ENCODE assay signal across 28 mouse cellular contexts in genomic region chr12:98343653-98344052, GRCm38 (mm10).
DNase-seq lines count a peak whose midpoint lies in the region; TF ChIP-seq lines count a peak whose summit lies in the region.
"Had no signal": no experiment of that assay in that cellular context is flagged by ENCODE, and none has a peak within 500 bp of the region (broad histone marks: within the 10 kb centered on the region; RNA-seq: fewer than 3 reads in every experiment).

No protein-coding gene starts in this region.

- TF ChIP-seq CTCF in CH12.LX (conservative IDR thresholded peaks at IDR 0.05 in 1 of 2, IDR thresholded peaks at IDR 0.05 in 1 of 2; ENCODE audit: low read depth in 2 of 2, low read length in 2 of 2): no peak
- no peak for TF ChIP-seq CTCF in gastrocnemius, adult 2 months (IDR thresholded peaks at IDR 0.05)

- H3K4me3 ChIP-seq in CH12.LX (replicated peaks in 1 of 3; ENCODE audit: low read depth in 2 of 3, low read length in 2 of 3, poor library complexity in 1 of 3): no peak overlapping the region
- H3K4me3 ChIP-seq in gastrocnemius, adult 2 months: no peak overlapping the region
- H3K4me3 ChIP-seq: embryonic facial prominence, embryonic 10.5 days; embryonic facial prominence, embryonic 15.5 days; forebrain, embryonic 12.5 days; heart, embryonic 10.5 days; heart, embryonic 15.5 days; limb, embryonic 12.5 days; liver, embryonic 15.5 days; midbrain, embryonic 10.5 days; midbrain, embryonic 15.5 days; neural tube, embryonic 15.5 days had no signal

- intact Hi-C loops in left cerebral cortex, postnatal 14 days (cut with DNase I): no loop called here
- intact Hi-C loops in gastrocnemius, adult 2 months (cut with DNase I): no loop called here

- dilution Hi-C loops in CH12.LX (cut with MboI; ENCODE audit: extremely low pct_ligation_motif_present, extremely low pct_unique_long_range_greater_than_20kb, low sequenced_read_pairs): no loop called here

- TF ChIP-seq POLR2A in CH12.LX (IDR thresholded peaks at IDR 0.05; ENCODE audit: low read depth, low read length): no peak

- no peaks in the 10 kb centered on the region for H3K27me3 ChIP-seq in CH12.LX (replicated peaks)
- H3K27me3 ChIP-seq: embryonic facial prominence, embryonic 15.5 days; forebrain, embryonic 12.5 days; heart, embryonic 15.5 days; limb, embryonic 12.5 days; liver, embryonic 15.5 days; midbrain, embryonic 15.5 days; neural tube, embryonic 15.5 days had no signal

- no peak for TF ChIP-seq EP300 in CH12.LX (IDR thresholded peaks at IDR 0.05; ENCODE audit: low read length)

- H3K4me1 ChIP-seq in CH12.LX (ENCODE audit: control insufficient read depth in 1 of 2, insufficient read depth in 2 of 2): peaks cover 5 to 35% of the 10 kb centered on the region in 2 experiments
- H3K4me1 ChIP-seq: embryonic facial prominence, embryonic 10.5 days; embryonic facial prominence, embryonic 15.5 days; forebrain, embryonic 12.5 days; heart, embryonic 10.5 days; heart, embryonic 15.5 days; limb, embryonic 12.5 days; liver, embryonic 15.5 days; midbrain, embryonic 10.5 days; midbrain, embryonic 15.5 days; neural tube, embryonic 15.5 days had no signal

- in situ Hi-C loops in CH12.LX (cut with MboI; ENCODE audit: low pct_ligation_motif_present, low pct_unique_long_range_greater_than_20kb, low sequenced_read_pairs): no loop called here

- H3K9ac ChIP-seq in CH12.LX (ENCODE audit: insufficient read depth, low read depth): no peak overlapping the region
- H3K9ac ChIP-seq: embryonic facial prominence, embryonic 15.5 days; forebrain, embryonic 12.5 days; heart, embryonic 15.5 days; limb, embryonic 12.5 days; liver, embryonic 15.5 days; lung, embryonic 14.5 days; midbrain, embryonic 15.5 days; neural tube, embryonic 15.5 days had no signal

- no peak for TF ChIP-seq RAD21 in CH12.LX (IDR thresholded peaks at IDR 0.05; ENCODE audit: low read depth, low read length)

- no peak overlapping the region for H3K27ac ChIP-seq in CH12.LX (ENCODE audit: insufficient read depth, low read depth)
- H3K27ac ChIP-seq in gastrocnemius, adult 2 months: no peak overlapping the region
- H3K27ac ChIP-seq: embryonic facial prominence, embryonic 10.5 days; embryonic facial prominence, embryonic 15.5 days; forebrain, embryonic 12.5 days; heart, embryonic 10.5 days; heart, embryonic 15.5 days; kidney, postnatal 0 days; limb, embryonic 12.5 days; liver, embryonic 15.5 days; midbrain, embryonic 10.5 days; midbrain, embryonic 15.5 days; neural tube, embryonic 15.5 days had no signal

- H3K9me3 ChIP-seq in CH12.LX (replicated peaks; ENCODE audit: low read length): no peaks in the 10 kb centered on the region
- H3K9me3 ChIP-seq: embryonic facial prominence, embryonic 10.5 days; embryonic facial prominence, embryonic 15.5 days; forebrain, embryonic 12.5 days; heart, embryonic 10.5 days; heart, embryonic 15.5 days; limb, embryonic 12.5 days; liver, embryonic 15.5 days; midbrain, embryonic 10.5 days; midbrain, embryonic 15.5 days; neural tube, embryonic 15.5 days had no signal

- peak; percentile 63 for DNase-seq in heart, adult 11 months
- DNase-seq in heart, adult 9 months (ENCODE audit: low spot score in 2 of 2): no peak
- DNase-seq in CH12.LX (ENCODE audit: extremely low read depth): no peak
- peak; percentile 30 to 51 for DNase-seq in left cerebral cortex, postnatal 14 days (ENCODE audit: low spot score in 2 of 2)
- peak; percentile 26 for DNase-seq in right cerebral cortex, postnatal 25 days
- no peak for DNase-seq in gastrocnemius, adult 2 months
- DNase-seq in lung, postnatal 25 days (ENCODE audit: low spot score): no peak
- DNase-seq: adrenal gland, postnatal 25 days; cerebellum, adult 8-10 months; cerebellum, postnatal 25 days; gastrocnemius, postnatal 10 days; kidney, adult 2 months; kidney, postnatal 4 days; layer of hippocampus, adult 9-11 months; lung, embryonic 14.5 days; lung, postnatal 14 days; thymus, postnatal 4 days had no signal

- no peaks in the 10 kb centered on the region for H3K36me3 ChIP-seq in CH12.LX (replicated peaks in 1 of 2; ENCODE audit: control insufficient read depth in 1 of 2, insufficient read depth in 1 of 2, low read length in 1 of 2)
- H3K36me3 ChIP-seq: embryonic facial prominence, embryonic 10.5 days; embryonic facial prominence, embryonic 15.5 days; forebrain, embryonic 12.5 days; heart, embryonic 10.5 days; heart, embryonic 15.5 days; limb, embryonic 12.5 days; liver, embryonic 15.5 days; midbrain, embryonic 10.5 days; midbrain, embryonic 15.5 days; neural tube, embryonic 15.5 days had no signal

- peak overlapping the region; percentile 67; the same call in 1 of the 2 replicates for H3K4me2 ChIP-seq in CH12.LX (ENCODE audit: insufficient read depth, low read depth, poor library complexity, severe bottlenecking)
- H3K4me2 ChIP-seq: embryonic facial prominence, embryonic 15.5 days; forebrain, embryonic 12.5 days; heart, embryonic 15.5 days; limb, embryonic 12.5 days; liver, embryonic 15.5 days; lung, embryonic 14.5 days; midbrain, embryonic 15.5 days; neural tube, embryonic 15.5 days had no signal

- H3K79me2 ChIP-seq in CH12.LX (replicated peaks; ENCODE audit: control insufficient read depth, extremely low read depth, insufficient read depth, poor library complexity, severe bottlenecking): no peaks in the 10 kb centered on the region

TF ChIP-seq in CH12.LX, 34 proteins besides CTCF, POLR2A, EP300 and RAD21:
- TF ChIP-seq CHD2 (IDR thresholded peaks at IDR 0.05; ENCODE audit: low read length) (no peak), RCOR1 (conservative IDR thresholded peaks at IDR 0.05; ENCODE audit: low read depth, low read length) (no peak), USF1 (IDR thresholded peaks at IDR 0.05; ENCODE audit: low read depth, low read length) (no peak), ZKSCAN1 (IDR thresholded peaks at IDR 0.05; ENCODE audit: borderline replicate concordance, low read depth, low read length) (no peak), ZMIZ1 (IDR thresholded peaks at IDR 0.05; ENCODE audit: low read depth, low read length) (no peak), CHD1 (IDR thresholded peaks at IDR 0.05; ENCODE audit: low read depth, low read length) (no peak), PAX5 (IDR thresholded peaks at IDR 0.05; ENCODE audit: low read length) (no peak), TCF12 (IDR thresholded peaks at IDR 0.05; ENCODE audit: low read depth, low read length) (no peak), NRF1 (IDR thresholded peaks at IDR 0.05; ENCODE audit: low read depth, low read length) (no peak), BHLHE40 (IDR thresholded peaks at IDR 0.05; ENCODE audit: low read depth, low read length) (no peak; the same call in 1 of the 2 replicates), MEF2A (IDR thresholded peaks at IDR 0.05; ENCODE audit: borderline replicate concordance, low read depth, low read length) (no peak)

Comparison
In these comparisons a context has a peak if more than half of its experiments do, and no peak if none do; other contexts are left out.
1. DNase-seq: peak in heart, adult 11 months (single experiment), left cerebral cortex, postnatal 14 days (2 of 2) and right cerebral cortex, postnatal 25 days (single experiment); none in heart, adult 9 months (0 of 2), CH12.LX (single experiment), gastrocnemius, adult 2 months (single experiment) and lung, postnatal 25 days (single experiment).